Mouse (Mus musculus) right cerebral cortex, postnatal 4 days (tissue): Measurements from ENCODE around the gene Olfr1410.

Experiments
- DNase-seq: peaks from one replicate; pipeline ENCODE4 v3.0.0-alpha.2; 2022

The Olfr1410 gene

DNA sequence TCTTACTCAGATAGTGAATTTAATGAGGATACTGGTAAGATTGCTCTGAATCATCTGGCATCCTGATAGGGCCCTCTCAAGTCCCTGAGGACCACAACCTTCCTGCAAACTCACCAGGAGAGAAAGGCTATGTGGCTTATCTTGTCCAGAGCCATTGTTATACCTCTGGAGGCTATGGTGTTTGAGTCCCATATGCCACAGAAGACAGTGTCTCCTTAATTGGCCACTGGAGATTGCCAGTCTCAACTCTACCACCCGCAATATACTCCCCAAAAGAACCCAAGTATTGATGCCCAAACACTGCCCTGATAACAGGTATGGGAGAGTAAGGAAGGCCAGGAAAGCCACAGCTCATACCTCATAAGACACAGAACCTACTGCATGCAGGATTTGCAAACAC is at the start of gene Olfr1410:
Gene Olfr1410, plus strand, starts transcription at position 301 of the 400 bp plus-strand sequence.
- DNase-seq = no peak

DNA sequence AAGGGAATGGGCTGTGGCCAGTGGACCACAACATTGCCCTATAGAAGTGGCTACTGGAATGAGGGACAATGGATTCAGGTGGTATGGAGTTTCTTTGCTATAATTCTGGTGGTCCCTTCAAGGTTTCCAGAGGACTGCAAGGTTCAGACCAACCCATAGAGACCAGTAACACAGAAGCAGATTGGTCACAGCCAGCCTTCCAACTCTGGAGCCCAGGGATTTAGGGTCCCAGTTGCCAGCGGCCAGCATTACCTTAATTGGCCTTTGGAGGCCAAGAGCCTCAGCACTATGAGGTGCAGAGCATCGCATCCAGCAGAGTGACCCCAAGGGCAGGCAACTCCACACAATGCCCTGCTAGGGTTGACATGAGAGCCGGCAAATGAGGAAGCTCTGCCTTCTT is 34.6 kb upstream of the Olfr1410 start, which contains the start of gene Olfr1413:
Gene Olfr1413, plus strand, starts transcription at position 301 of the 400 bp plus-strand sequence.
- no peak for DNase-seq

DNA sequence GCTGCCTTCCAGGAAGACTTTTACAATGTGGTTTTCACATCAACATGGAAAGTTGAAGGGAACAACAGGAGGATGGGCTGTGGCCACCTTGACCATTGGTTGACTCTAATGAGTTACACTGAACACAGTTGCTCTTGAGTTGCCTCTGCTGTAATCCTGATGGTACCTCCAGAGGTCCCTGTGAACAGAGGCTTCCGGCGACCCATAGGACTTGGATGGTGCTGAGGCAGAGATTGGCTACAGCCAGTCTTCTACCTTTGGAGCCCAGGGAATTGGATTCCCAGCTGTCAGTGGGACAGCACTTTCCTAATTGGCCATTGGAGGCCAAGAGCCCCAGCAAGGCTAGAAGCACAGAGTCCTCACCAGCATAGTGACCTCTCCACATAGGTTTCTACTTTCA is 20.1 kb upstream of the Olfr1410 start, which contains the start of gene Olfr1412:
Gene Olfr1412, plus strand, starts transcription at position 301 of the 400 bp plus-strand sequence.
- DNase-seq = no peak

DNA sequence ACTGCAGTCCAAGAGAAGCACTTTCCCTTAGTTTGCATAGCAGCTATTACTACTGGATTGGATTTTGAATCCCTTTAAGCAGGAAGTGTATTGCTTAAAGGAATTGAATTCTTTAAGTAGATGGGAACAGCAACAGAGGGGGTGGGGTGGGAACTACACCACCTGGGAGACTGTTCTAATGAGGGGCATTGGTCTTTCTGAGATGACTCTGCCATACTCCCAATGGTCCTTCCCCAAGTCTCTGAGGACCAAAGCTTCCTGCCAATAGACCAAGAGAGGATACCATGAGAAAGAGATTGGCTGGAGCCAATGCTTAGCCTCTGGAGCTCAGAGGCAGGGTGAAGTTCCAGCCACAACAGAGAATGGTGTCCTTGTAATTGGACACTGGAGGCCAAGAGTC is 11.5 kb upstream of the Olfr1410 start, which contains the start of gene Olfr1411:
Gene Olfr1411, plus strand, starts transcription at position 301 of the 400 bp plus-strand sequence.
- no peak for DNase-seq

DNA sequence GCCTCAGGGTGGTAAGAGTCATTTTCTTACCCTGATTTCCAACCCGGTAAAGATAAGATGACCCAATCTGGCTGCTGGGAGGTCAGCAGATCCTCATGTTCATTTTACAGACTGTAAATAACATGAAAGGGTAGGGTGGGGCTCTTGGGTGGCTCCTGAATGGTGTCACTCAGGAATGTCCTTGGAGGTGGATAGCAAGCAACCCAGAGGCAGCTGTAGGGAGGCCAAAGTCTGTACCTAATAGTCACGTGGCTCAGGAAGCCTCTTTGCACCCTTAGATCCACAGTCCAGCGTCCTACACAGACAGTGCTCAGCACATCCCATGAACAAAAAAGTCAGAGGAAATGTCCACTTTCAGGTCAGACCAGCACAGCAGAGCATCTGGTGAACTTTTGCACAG is 9.6 kb upstream of the Olfr1410 start:
- DNase-seq = no peak

DNA sequence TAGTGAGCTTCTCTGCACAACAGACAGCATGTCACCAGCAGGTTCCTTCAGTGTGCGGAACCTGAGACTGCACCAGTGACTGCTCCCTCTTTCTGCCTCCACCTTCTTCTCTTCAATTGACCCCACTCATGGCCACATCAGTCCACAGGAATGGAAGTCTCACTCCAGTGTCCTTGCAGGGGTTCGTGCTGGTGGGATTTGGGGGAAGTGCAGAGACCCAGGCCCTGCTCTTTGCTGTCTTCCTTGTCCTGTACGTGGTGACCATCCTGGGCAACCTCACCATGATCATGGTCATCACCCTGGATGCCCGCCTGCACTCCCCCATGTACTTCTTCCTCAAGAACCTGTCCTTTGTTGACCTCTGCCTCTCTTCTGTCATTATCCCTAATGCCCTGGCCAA is 2.1 kb downstream of the Olfr1410 start:
- DNase-seq = no peak

DNA sequence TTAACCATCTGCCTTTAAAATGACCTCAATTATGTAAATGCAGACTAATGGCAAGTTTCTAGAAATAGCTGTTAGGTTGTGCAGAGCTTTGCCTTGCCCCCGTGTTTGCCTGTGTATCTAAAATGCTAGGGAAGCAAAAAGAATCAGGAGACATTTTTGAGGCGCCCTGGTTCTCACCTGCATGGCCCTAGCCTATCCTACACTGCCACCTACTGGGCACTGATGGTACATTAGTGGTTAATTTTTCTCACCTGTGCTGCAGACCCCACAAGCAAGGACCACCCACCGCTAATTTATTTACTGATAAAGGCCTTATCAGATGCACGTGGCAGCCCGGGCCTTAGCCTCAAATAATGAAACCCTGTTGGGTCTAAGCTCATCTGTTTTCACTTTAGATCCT is 5.4 kb downstream of the Olfr1410 start:
- peak; percentile 62 for DNase-seq

DNA sequence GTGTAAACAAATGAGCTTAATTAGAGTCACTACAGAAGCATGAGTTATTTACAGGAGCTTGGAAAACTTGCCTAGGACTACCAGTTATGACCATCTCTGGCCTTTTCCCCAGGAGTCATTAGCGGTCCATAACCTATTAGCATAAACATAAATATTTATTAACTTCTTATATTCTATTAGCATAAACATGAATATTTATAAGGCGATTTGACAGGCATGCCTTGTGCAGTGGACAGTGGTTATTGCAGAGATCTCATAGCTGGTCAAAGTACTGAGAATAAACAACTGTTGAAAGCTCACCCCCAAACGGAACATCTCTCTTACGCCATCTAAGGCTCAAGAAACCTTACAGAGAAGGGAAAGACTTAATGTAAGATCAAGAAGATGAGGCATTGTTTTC is 7.6 kb downstream of the Olfr1410 start:
- no peak for DNase-seq

DNA sequence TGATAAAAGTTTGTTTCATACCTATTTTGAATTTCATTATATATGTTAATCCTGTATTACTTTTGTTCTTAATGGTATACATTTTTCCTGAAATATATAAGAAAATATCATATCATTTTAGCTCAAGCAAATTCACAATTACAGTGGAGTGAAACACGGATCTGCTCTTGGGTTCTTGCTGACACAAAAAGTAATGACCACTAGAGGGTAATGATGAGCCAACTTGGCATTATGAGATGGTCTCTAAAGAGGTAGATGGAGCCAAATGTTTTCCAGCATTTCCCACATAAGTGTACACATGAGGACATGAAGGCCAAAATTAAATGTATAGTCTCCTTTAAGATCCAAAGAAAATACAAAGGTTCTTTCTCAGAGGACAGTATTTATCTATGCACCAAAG is 8.9 kb downstream of the Olfr1410 start:
- no peak for DNase-seq

DNA sequence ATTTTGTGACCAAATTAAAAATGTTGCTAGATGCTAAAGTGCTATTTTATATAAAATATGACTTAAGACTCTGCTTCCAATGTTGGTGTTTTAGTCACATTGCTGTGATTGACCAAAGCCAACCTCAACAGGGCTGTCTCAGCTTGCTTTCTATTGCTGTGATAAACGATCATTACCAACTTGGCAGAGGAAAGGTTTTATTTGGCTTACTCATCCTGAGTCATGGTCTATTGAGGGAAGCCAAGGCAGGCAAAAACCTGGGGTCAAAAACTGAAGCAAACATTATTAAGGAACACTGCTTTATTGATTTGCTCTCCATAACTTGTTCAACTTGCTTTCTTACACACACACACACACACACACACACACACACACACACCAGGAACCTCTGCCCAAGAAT is 10.5 kb downstream of the Olfr1410 start:
- no peak for DNase-seq

DNA sequence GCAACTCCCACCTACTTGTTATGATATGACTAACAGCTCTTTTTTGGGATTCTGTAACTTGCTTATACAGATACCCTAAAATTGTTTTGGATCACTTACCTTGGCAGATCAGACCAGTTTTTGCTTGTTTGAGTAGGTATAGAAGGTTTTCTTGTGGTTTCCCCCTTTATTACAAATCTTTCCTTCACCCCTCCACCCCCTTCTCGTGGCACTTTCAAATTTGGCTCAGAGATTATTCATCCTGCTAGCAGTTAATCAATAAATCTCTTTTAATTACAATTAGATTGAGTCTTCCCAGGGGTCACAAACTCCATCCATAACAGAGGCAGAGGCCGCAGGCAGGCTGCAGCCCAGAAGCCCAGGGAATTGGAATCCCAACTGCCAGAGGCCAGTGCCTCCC is 11.9 kb downstream of the Olfr1410 start, which contains the start of gene Olfr12:
Gene Olfr12, plus strand, starts transcription at position 301 of the 400 bp plus-strand sequence.
- no peak for DNase-seq

DNA sequence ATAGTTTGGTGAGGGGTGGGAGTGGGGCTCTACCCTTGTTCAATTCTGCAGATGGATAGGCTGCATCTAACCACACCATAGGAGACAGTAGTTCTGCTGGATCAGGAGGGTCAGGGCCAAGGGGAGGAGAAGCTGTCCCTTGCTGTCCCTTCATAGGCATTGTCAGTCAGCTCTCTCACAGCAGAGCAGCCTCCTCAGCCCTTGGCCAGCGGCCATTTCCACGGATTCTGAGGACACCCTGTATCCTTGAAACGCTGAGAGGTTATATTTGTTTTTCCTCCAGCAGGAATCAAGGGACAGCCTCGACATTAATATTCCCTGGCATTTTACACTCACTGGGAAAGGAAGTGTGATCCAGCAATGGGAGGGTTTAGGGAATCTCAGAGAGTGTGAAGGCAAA is 12.8 kb downstream of the Olfr1410 start:
- no peak for DNase-seq

DNA sequence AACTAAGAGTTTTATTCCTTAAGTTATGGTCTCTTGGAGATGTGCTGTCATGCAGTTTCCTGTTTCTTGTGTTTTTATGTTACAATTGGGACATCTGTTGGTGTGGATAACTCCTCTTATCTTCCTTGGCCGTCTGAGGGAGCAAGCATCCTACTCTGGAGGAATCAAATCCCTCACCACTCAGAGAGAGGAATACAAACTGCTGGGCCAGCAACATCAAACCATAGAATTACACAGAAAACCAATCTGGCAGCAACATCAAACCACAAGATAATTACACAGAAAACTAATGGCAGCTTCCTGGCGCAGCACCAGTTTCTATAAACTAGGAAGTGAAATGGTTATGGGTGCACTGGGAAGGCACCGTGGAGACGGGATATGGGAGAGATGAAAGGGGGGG is 22.6 kb downstream of the Olfr1410 start:
- no peak for DNase-seq

DNA sequence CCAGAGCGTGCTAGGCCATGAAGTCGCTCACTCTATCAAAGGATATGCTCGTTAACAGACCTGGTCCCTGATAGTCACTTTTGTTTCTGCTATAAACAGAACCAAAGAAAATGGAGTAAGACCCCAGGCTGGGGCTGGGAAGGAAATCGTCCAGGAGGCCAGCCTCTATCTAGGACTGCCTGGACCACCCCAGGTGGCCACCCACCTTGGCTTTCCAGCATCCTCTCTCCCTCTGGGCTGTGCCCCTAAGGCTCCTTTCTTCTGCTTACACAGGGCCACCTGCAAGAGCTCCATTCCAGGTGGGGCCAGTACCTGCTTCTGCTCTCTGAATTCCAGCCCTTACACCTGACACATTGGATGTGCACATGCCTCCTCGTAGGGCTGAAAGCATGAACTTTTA is 26.6 kb downstream of the Olfr1410 start:
- no peak for DNase-seq

DNA sequence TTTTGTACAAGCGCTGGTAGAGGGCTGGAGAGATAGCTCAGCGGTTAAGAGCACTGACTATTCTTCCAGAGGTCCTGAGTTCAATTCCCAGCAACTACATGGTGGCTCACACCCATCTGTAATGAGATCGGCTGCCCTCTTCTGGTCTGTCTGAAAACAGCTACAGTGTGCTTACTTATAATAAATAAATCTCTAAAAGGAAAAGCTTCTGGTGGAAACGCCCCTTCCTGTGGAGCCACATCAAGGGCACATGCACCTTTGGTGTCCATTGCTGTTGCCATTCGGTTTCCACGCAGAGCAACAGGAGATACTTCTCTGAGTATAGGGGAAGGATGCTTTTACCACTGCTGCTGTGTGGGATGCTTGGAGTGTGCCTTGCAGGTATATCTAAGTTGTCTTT is 27.4 kb downstream of the Olfr1410 start:
- DNase-seq = no peak

DNA sequence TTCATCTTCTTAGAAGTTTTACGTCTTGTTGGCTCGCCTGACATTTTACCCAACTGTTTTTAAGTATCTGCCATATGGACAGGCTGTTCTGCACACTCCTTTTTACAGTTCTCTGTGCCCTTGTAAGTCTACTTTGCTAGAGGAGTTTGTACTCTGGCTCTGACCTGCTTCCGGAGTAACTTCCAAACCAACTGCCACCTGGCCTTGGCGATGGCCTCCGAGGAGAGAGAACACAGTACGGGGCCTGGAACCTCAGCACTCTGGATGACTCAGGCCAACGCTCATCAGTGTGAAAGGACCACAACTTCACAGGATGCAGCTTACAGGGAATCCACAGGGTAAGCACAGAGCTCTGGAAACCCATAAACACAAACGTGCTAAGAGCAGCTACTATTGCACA is 28.1 kb downstream of the Olfr1410 start:
- DNase-seq = no peak

DNA sequence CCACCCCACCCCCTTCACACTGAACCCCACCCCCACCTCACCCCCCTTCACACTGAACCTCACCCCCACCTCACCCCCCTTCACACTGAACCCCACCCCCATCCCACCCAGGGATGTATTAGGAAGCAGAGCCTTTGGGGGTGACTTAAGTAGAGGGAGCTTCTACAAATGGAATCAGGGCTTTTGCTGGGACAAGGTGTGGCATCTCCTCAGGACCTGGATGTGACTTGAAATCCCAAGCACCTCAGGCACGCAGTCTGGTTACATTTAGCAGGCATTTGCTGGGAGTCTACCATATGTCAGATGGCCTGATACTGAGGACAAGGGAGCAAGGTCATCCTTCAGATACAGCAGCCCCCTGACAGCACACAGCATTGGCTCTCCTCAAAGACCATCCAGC is 29.0 kb downstream of the Olfr1410 start:
- no peak for DNase-seq

DNA sequence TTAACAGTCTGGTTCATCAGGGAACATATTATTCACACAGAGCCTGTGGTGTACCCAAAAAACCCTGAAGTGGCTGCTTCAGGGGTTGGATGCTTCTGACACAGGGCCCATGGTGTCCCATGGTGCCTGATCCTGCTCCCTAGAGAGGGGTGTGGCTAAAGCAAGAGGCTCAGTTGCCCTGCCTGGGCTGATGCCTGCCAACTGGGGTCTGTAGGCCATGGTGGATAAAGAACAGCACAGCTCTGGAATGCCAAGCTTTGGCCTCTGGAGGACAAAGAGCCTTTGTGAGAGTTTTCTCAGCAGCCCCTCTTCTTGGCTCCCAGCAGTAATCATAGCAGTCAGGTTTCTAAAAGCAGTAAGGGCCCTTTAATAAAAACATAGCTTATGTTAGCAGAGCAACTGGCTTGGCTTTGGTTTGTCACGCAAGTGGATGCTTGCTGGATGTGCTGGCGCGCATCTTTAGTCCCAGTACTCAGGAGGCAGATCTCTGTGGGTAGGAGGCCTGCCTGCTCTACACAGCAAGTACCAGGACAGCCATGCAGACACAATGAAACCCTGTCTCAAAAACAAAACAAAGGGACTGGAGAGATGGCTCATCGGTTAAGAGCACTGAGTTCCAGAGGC is 29.5 kb downstream of the Olfr1410 start:
- DNase-seq = no peak

DNA sequence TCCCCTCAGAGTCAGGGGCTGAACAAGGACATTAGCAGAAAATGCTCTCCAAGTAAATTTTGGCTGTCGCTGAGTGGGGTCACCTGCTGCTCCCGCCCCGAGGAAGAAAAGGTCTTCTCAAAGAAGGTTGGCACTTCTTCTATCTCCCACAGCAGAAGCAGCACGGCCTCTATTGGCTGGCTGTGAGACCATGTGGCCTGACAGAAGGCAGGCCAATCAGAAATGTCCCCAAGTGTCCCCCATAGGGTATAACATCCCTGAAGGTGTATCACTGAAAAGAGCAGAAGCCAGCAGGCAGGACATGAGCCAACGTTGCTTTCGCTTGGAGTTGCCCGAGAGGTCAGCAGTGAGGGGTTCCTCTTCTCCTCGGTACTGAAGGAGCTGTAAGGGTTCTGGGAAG is 30.4 kb downstream of the Olfr1410 start:
- DNase-seq = no peak

DNA sequence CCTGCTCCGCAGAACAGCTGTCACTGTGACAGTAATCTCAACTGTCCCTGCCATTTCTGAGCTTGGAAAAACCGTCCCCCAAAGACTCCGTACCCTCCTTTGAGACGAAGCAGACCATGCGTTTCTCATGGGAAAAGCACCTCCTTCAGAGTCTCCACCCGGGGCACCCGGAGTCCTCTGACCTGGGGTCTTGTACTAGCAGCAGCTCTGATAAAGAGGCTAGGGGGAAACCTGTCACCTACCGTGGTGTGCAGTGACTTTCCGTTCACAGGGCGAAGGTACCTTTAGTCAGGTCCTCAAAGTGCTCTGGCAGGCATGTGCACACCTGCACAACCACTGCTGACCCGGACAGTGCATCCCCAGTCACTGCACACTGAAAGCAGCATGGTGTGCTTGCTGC is 31.1 kb downstream of the Olfr1410 start:
- DNase-seq = no peak

DNA sequence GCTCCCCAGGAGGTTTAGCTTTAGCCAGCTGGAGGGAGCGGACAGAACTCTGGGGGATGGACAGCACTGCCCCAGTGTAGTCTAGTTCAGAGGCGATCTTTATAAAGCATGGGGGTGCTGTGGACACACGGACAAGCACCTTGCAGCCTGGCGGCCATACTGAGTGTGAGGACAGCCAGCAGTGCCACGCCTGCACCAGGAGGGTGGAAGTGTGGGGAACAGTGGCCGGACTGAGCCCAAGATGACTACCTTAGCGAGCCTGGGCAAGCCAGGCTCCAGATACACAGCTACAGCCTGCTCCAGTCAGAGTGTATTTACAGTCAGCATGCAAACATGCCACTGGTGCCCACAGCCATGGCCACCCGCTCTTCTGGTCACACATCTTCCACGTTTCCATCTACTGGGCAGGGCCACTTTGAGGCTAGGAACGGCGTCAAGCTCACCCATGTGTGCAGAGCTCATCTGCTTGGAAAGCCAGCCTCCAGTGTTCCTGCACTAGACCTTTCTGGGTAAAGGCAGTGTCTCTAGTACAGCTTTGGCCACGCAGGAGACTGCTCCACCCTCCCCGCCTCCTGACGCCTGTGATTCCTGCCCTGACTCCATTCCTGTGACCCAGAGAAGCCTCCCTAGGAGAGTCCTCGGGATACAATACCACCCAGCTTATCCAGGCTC is 32.1 kb downstream of the Olfr1410 start:
- no peak for DNase-seq

DNA sequence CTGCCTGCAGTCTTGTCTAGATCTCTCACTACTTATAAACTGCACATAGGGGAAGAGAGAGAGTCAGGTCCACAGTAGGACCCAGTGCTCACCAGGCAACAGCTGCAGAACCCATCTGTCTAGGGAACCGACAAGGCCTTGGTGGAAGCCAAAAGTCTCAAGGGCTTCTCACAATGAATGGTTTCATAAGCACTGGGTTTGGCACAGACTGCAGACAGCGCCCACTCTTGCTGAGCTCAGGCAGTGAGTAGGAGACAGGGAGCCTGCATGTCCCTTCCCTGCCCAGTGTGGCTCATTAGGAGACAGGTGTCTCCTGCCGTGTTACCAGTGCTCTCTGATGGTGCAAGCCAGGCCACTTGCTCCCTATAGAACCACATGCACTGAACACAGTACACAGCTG is 32.6 kb downstream of the Olfr1410 start:
- no peak for DNase-seq

DNA sequence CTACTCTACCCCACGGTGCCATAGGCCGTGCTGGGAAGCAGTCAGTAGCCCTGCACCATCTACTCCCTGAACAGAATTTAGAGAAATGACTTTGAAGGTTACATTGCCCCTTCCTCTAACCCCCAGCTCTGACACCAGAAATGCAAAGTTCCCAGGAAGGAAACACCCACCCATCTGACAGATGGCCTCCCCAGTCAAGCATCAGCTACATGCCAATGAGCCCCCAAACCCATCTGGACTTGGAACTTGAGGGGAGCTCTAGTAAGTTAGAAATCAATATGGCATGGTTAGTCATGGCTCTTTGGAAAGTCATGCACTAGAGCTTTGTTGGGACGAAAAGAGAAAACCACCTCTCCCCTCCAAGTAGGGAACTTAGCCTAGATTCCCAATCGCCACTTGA is 33.2 kb downstream of the Olfr1410 start:
- no peak for DNase-seq

DNA sequence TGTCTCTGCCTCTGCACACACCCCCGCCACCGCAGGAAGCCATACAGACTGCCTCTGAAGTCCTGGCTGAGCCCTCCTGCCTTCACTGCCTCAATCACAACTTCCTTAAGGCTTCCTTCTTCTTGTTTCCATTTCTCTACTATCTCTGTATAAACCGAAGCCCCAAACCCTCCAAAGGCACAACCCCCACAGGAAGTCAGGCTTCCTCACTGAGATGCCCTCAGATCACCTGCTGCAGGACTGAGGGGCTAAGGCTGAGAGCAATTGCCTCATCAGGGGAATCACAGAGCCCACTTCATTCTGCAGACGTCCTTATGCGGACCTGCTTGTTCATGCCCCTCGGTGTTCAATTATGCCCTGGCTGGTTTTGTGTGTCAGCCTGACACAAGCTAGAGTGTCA is 34.8 kb downstream of the Olfr1410 start:
- DNase-seq = no peak
